Mouse (Mus musculus) liver, postnatal 0 days (tissue): ENCODE data around the gene Adam29. TPM values are rescaled to one million over a fixed set of nuclear protein-coding genes. Genes with fewer than 3 reads are reported as not detected.

Experiments
- ATAC-seq: fragments of 200-750 bp; cut with Nextera tagmentation; 2 replicates; pipeline ENCODE4 v1.8.0; 2017; ENCODE audit warnings: mild to moderate bottlenecking, moderate library complexity
- DNase-seq: peaks from one replicate; pipeline ENCODE4 v3.0.0-alpha.2; 2016
- H3K27ac ChIP-seq: fragments of 300-500 bp; sonication (generic); 2 replicates; pipeline ENCODE4 v1.5.1; 2014; ENCODE audit warnings: antibody characterized with exemption, moderate library complexity, mild to moderate bottlenecking, low read depth
- H3K27me3 ChIP-seq: fragments of 300-500 bp; sonication (generic); 2 replicates; pipeline ENCODE4 v1.6.1; 2014; ENCODE audit warnings: low read length, control low read depth, mixed read lengths; ENCODE audit not compliant: insufficient read depth
- H3K36me3 ChIP-seq: fragments of 300-500 bp; sonication (generic); replicated peaks from 2 replicates; pipeline ENCODE4 v1.6.1; 2014; ENCODE audit warnings: mild to moderate bottlenecking, control low read depth, low read length, moderate library complexity, mixed read lengths; ENCODE audit not compliant: insufficient read depth
- H3K4me1 ChIP-seq: fragments of 300-500 bp; sonication (generic); 2 replicates; pipeline ENCODE4 v1.6.1; 2014; ENCODE audit warnings: antibody characterized with exemption, mild to moderate bottlenecking, control low read depth; ENCODE audit not compliant: insufficient read depth
- H3K4me2 ChIP-seq: fragments of 300-500 bp; sonication (generic); 2 replicates; pipeline ENCODE4 v1.6.1; 2014; ENCODE audit warnings: low read depth, mild to moderate bottlenecking, low read length, moderate library complexity, mixed read lengths
- H3K4me3 ChIP-seq: fragments of 300-500 bp; sonication (generic); 2 replicates; pipeline ENCODE4 v1.5.1; 2014; ENCODE audit warnings: low read depth, low read length
- H3K9ac ChIP-seq: fragments of 300-500 bp; sonication (generic); replicated peaks from 2 replicates; pipeline ENCODE4 v1.6.1; 2014; ENCODE audit warnings: mild to moderate bottlenecking, moderate library complexity
- H3K9me3 ChIP-seq: fragments of 300-500 bp; sonication (generic); 2 replicates; pipeline ENCODE4 v1.6.1; 2016; ENCODE audit warnings: mild to moderate bottlenecking, control low read depth, low read length, mixed read lengths
- CTCF ChIP-seq: sonication (generic); IDR thresholded peaks from 2 replicates; pipeline ENCODE4 v1.5.1; 2016; ENCODE audit warnings: antibody characterized with exemption, low read depth
- EP300 ChIP-seq: IDR thresholded peaks from 2 replicates; pipeline ENCODE4 v1.6.1; 2016; ENCODE audit warnings: antibody characterized with exemption, low read depth, mild to moderate bottlenecking
- WGBS: fragments of 180-500 bp; shearing (Covaris S2); extraction: QIAGEN DNeasy Blood & Tissue Kit; methylation state at CpG from one replicate; pipeline ENCODE4 v1.1.7; 2014; ENCODE audit not compliant: insufficient replicate concordance; 5-methylcytosine and 5-hydroxymethylcytosine counted together
- polyA plus RNA-seq: library from polyadenylated mRNA; unstranded; fragments of >200 nt; fragmentation: Nextera tagmentation; extraction: Ambion mirVana; gene quantifications from 2 replicates; pipeline ENCODE4 v1.2.1, GENCODE M21; 2015

Adam29 gene
- not detected in 2 replicates for polyA plus RNA-seq

DNA sequence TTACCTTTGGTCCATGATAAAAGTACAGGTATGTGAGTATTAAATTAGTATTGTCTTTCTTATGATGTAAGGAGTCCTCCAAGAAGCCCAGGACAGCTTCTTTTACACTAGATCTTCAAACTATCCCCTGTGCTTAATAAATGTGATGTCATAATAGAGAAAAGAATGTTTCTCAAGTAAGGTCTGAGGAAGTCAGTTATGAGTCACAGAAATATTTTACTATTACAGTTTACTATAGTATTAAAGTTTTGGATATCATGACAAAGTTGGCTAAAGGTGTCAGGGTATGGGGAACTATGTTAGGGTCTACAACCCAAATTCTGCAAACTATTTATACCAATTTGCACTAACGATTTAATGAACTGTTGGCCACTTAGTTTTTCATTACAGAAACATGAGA is at the start of gene Adam29:
TSS of gene Adam29 (minus strand) at position 101 of the 400 bp plus-strand sequence.
- Histone ChIP-seq H3K4me1 (no peaks in the 10 kb centered on the region), H3K27me3 (no peaks in the 10 kb centered on the region), H3K9me3 (no peaks in the 10 kb centered on the region), H3K27ac (no peak within 1 kb of the TSS), H3K36me3 (no peaks in the 10 kb centered on the region), H3K9ac (no peak within 1 kb of the TSS), H3K4me3 (no peak within 1 kb of the TSS), H3K4me2 (no peak within 1 kb of the TSS)
- DNase-seq (no peak), ATAC-seq (no peak)
- 66% methylated on average over 1 of the region's 1 CpGs for WGBS
- TF ChIP-seq CTCF (no peak), EP300 (no peak)

DNA sequence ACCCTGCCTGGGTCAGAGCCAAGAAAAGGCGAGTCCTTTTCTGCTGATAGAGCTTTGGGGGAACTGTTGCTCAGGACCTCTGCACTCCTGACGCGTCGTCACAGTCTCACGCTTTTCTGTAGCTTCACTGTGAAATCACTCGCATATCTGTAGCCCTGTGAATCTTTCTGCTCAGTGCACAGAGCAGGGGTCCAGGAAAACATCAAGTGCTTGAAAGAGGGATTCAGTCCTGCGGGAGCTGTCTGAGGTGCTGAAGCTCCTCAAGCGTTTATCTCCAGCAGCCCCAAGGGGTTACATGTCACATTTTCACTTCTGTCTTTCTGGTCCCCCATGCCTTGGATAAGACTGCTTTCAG is 33.8 kb upstream of the Adam29 start:
- Histone ChIP-seq H3K36me3 (no peaks in the 10 kb centered on the region), H3K27me3 (no peaks in the 10 kb centered on the region), H3K9ac (no peak overlapping the region), H3K4me1 (no peaks in the 10 kb centered on the region), H3K27ac (no peak overlapping the region), H3K4me2 (no peak overlapping the region), H3K4me3 (no peak overlapping the region), H3K9me3 (no peaks in the 10 kb centered on the region)
- peak; percentile 21 for DNase-seq
- ATAC-seq: no peak
- no peak for TF ChIP-seq CTCF
- no peak for TF ChIP-seq EP300
- WGBS: 3% methylated on average over 8 of the region's 8 CpGs

DNA sequence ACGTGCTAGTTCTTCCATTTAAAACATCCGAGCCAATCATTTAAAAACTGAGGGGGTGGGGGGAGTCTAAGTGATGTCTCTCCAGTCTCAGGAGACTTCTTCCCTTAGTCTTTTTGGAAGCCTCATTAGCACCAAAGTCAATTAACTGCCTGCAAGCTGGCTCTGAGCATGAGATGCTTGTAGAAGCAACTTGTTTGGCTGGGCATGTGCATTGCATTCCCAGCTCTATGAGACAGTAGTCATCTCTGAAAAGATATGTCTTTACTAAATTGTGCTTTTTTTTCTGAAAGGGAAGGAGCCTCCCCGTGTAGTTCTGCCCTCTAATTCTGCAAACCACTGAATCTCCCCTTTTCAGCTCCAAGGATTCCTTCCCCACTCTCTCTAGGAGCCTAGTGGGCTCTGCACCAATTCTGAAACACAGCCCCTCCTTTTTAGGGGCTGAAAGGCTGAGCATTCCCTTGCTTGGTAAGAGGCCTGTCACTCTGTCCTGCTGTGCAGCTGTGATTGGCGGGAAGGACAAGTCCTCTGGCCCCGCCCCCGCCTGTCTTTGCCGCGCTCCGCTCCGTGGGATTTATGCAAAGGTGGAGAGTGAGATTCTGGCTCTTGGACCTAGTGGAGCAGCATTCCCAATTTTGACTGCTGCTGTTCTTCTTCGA is 33.2 kb upstream of the Adam29 start, which contains the start of gene Glra3:
TSS of gene Glra3 (plus strand) at position 591 of the 656 bp plus-strand sequence.
- no peaks in the 10 kb centered on the region for H3K4me1 ChIP-seq
- no peak within 1 kb of the TSS for H3K4me3 ChIP-seq
- H3K27ac ChIP-seq: no peak within 1 kb of the TSS
- DNase-seq (no peak), ATAC-seq (no peak)
- no peak within 1 kb of the TSS for H3K9ac ChIP-seq
- H3K4me2 ChIP-seq: no peak within 1 kb of the TSS
- H3K36me3 ChIP-seq: no peaks in the 10 kb centered on the region
- TF ChIP-seq CTCF: no peak
- WGBS: 22% methylated on average over 11 of the region's 11 CpGs
- H3K9me3 ChIP-seq: no peaks in the 10 kb centered on the region
- H3K27me3 ChIP-seq: no peaks in the 10 kb centered on the region

Other genes starting within 250 kb of the Adam29 start
- gene Glra3, start 33.5 kb upstream of the Adam29 start, polyA plus RNA-seq: not detected in 2 replicates